Mouse (Mus musculus) thymus, postnatal 4 days (tissue): ENCODE data around the gene Ngf.

Source experiments
- DNase-seq: peaks from one replicate; pipeline ENCODE4 v3.0.0; 2021

Gene Ngf

GRCm38 (mm10) chr3:102469713-102470448 lies at the start of gene Ngf:
TSS of gene Ngf (plus strand) at chr3:102469919.
- no peak for DNase-seq

- no peak for DNase-seq
These were observed 24.2 kb upstream of the Ngf start for GRCm38 (mm10) chr3:102445567-102445966.

GRCm38 (mm10) chr3:102446691-102447090 lies 23.0 kb upstream of the Ngf start:
- DNase-seq = no peak

GRCm38 (mm10) chr3:102454566-102454965 lies 15.2 kb upstream of the Ngf start:
- no peak for DNase-seq

- DNase-seq = no peak
These were observed 9.2 kb upstream of the Ngf start for GRCm38 (mm10) chr3:102460528-102460927.

- no peak for DNase-seq
These were observed 8.7 kb upstream of the Ngf start for GRCm38 (mm10) chr3:102460986-102461385.

GRCm38 (mm10) chr3:102462703-102463336 lies 6.9 kb upstream of the Ngf start:
- DNase-seq = no peak

GRCm38 (mm10) chr3:102463339-102463738 lies 6.4 kb upstream of the Ngf start:
- no peak for DNase-seq

GRCm38 (mm10) chr3:102466587-102466986 lies 3.1 kb upstream of the Ngf start:
- peak; percentile 55 for DNase-seq

GRCm38 (mm10) chr3:102467121-102467520 lies 2.6 kb upstream of the Ngf start:
- no peak for DNase-seq

GRCm38 (mm10) chr3:102471251-102471650 lies 1.5 kb downstream of the Ngf start:
- no peak for DNase-seq

- no peak for DNase-seq
These were observed 2.1 kb downstream of the Ngf start for GRCm38 (mm10) chr3:102471799-102472198.

GRCm38 (mm10) chr3:102474275-102475155 lies 4.8 kb downstream of the Ngf start:
- no peak for DNase-seq

GRCm38 (mm10) chr3:102477917-102478694 lies 8.4 kb downstream of the Ngf start:
- no peak for DNase-seq

- no peak for DNase-seq
These were observed 20.8 kb downstream of the Ngf start for GRCm38 (mm10) chr3:102490393-102491123.

- no peak for DNase-seq
These were observed 28.4 kb downstream of the Ngf start for GRCm38 (mm10) chr3:102498113-102498512.

- DNase-seq = no peak
These were observed 29.2 kb downstream of the Ngf start for GRCm38 (mm10) chr3:102498931-102499330.

GRCm38 (mm10) chr3:102500031-102500430 lies 30.3 kb downstream of the Ngf start:
- no peak for DNase-seq

- no peak for DNase-seq
These were observed 31.5 kb downstream of the Ngf start for GRCm38 (mm10) chr3:102501186-102501585.

GRCm38 (mm10) chr3:102505129-102505528 lies 35.4 kb downstream of the Ngf start:
- DNase-seq = no peak

GRCm38 (mm10) chr3:102506061-102506460 lies 36.3 kb downstream of the Ngf start:
- no peak for DNase-seq

- no peak for DNase-seq
These were observed 38.0 kb downstream of the Ngf start for GRCm38 (mm10) chr3:102507666-102508260.
